Mouse (Mus musculus) T-helper 2 cell (primary cell): ENCODE measurements around the gene Ccdc43.
"Not testable (repeated sequence)": the region's sequence is repeated elsewhere in the genome, so short reads cannot be mapped to it uniquely, and the experiment has no call there.

Source experiments
- in situ Hi-C: fragments of 300-600 bp; cut with MboI, MseI; formaldehyde crosslinking; loops from one replicate; pipeline ENCODE4 v1.15.1; 2025; ENCODE audit warnings: high pct_unique_total_duplicates

Ccdc43 gene

DNA sequence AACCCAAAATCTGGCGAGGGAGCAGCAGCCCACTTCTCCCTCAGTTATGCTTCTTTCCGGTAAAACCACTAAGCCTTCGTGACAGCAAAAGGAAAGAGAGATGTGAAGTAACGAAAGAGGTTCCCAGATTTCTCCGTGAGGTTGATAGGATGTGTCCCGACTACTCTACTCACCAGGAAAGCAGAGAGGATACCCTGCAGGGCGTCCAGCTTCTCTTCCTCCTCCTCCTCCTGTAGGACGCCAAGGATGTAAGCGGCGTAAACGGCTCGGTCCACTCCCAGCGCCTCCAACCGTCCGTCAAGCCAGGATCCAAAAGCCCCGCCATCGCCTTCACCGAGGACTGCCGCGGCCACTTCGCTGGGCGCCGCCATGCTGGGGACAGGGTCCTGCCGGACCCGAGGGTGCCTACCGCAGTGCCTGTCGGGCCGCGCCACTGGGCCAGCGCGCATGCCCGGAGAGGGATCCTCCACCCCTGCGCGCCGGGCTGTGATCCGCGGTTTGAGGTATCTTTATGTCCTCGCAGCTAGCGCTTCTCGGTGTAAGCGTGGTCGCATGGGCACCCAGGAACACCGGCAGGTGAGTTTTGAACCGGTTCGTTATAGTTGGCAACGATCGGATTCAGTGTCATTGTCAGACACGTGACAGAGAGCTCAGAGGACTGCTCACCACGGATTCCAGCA is at the start of gene Ccdc43:
Gene Ccdc43 (minus strand): TSS at position 445 of the 680 bp plus-strand sequence.
- in situ Hi-C loops = no loop called here

DNA sequence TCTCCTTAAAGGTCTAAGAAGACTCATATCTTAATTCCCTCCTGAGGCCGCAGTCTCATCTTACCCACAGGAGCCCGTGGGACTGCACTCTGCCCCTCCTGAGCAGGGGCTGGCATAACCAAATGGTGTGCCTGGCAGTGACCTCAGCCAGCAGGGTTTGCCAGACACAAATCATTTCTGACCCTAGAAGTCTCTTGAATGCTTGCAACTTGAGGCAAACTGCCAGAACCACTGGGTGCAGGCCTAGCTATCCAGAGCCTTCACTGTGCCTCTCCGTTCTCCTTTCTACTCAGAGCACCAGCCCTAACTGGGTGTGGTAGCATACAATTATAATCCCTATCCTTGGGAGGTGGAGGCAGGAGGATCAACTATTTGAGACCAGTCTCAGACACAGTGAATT is 47.2 kb upstream of the Ccdc43 start:
- in situ Hi-C loops = no loop called here

DNA sequence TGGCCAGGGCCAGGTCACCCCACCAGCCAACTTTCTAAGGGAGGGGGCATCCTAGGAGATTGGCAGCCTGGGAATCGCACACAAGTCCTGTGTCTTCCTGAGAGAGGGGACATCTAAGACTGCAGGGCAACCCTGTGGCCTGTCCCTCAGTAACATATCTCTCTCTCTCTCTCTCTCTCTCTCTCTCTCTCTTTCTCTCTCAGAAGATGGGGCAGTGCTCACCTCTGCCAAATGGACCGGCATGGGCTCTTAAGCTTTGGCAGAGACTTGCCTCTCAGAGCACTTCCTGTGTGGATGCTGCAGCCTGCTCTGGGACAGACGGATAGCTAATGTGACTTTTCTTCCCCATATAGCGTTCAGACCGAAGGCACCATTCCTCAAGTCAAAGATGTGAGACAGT is 45.3 kb upstream of the Ccdc43 start:
- in situ Hi-C loops = no loop called here

DNA sequence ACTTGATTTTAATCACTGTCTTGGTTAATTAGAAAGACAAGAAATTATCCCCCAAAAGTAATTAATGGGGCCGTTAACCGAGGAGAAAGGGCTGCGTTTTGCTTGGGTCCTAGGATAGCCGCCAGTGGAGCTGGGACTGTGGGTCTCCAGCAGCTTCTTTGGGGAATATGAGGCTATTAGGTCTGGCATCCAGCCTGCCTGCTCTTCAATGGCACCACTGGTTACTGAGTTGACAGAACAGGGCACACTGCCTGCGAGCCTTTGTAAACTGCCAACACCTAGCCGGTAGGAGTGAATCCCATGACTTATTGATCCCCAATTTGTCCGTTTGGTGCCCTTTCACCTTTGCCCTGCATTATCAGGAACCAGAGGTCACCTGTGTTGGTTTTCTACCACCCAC is 44.5 kb upstream of the Ccdc43 start:
- in situ Hi-C loops = no loop called here

DNA sequence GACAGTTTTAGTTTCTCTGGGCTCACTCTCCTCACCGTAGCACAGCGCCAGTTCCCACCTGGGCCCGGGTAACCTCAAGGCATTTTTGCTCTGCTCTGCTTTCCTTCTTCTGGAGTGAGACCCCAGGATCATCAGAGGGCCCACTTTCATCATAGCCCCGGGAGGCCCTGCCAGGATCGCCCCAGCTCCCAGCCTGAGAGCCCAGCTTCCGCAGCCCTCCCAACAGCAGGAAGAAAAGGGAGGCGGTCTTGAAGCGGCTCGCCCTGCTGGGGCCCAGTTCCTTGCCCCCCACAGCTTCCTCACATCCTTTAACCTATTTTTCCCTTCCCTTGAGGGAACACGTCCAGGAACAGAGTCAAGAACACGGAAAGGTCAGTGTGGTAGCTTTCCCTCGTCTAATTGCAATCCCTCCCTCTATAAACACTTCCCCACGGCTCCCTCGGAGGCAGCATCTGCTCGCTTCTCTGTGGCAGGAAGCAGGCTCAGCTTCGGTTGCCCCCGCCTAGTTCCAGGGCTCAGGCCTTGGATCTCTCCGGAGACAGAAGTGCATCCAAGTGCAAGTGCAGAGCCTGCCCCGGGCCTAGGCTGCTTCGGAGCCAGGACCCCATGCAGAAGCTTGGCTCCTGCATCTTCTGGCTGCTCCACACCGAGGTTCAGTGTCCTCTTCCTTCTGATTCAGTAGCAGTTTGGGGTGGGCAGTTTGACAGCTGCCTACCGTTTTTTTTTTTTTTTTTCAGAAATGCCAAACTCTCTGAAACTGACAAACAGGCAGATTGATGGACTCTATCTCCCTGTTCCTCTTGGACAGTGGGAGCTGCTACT is 43.8 kb upstream of the Ccdc43 start:
- in situ Hi-C loops = no loop called here

DNA sequence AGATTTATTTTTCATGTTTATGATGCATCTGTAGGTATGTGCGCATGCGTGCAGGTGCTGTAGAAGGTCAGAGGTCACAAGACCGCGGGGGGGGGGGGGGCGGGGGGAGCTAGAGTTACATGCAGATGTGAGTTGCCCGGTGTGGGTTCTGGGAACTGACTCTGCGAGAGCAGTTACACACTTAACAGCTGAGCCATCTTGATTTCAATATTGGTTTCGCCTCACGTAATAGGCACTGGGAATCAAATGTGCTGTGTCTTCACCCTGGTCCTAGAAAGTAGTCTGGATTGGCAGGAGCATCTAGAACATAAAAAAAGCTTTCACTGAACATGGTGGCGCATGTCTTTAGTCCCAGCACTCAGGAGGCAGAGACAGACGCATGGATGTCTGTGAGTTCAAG is 43.1 kb upstream of the Ccdc43 start:
- in situ Hi-C loops = no loop called here

DNA sequence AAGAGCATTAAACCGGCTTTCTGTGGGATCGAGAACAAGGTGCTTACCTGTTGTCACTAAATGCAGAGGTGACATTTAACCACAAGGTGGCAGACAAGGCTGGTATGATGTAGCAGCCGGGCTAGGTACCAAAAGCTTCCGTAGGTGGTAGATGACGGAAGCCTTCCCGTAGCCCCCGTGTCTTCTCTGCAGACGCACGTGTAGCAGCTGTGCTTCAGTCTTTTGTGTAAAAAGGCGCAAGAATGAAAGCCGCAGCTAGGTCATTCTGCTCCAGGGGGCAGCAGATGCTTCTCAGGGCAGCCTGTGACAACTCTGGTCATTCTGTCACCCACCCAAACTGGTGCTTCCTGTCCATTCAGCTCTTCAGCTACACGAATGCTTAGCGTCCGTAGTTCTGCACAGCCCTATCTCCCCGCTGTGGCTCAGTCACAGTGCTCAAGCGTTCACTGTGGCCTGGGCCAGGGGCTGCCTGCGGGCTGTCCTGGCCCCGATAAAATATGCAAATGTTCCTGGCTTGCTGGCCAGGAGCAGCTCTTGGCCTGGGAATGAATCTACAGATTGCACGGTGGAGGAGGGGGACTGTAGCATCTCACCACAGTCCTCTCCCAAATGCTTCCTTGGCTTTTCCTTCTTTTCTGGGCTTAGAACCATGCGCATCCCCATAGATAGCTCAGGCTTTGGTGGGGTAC is 41.8 kb upstream of the Ccdc43 start:
- in situ Hi-C loops = no loop called here

DNA sequence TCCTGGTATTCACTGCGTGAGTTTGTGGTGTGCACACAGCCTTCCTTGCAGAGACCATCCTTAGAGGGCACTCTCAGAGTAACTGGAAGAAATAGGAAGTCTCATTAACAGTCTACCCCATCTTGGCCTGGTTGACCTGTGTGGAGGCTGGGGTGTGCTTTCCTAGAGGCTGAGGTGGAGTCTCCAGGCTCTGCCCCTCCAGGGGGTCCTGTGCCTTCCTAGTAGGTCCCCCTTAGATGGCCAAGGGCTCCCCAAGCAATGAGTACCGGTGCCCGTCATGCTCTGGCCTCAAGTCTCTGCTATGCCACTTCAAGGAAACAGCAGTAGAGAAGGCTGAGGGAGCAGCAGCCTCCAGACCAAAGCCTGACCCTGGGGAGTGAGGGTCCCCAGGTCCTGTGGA is 40.5 kb upstream of the Ccdc43 start:
- in situ Hi-C loops = no loop called here

DNA sequence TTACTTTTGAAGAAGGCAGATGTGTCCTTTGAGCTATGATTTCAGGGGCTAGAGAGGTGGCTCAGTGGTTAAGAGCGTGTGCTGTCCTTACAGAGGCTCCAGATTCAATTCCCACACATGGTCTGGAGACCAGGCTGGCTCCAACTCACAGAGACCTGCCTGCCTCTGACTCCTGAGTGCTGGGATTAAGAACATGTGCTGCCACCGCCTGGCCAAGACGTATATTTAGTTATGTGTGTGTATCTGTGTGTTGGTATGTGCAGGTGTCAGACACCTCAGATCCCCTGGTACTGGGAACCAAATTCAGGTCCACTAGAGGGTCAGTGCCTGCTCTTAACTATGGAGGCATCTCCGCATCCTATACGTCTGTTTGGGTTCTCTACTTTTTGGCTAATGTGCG is 37.4 kb upstream of the Ccdc43 start:
- in situ Hi-C loops = no loop called here

DNA sequence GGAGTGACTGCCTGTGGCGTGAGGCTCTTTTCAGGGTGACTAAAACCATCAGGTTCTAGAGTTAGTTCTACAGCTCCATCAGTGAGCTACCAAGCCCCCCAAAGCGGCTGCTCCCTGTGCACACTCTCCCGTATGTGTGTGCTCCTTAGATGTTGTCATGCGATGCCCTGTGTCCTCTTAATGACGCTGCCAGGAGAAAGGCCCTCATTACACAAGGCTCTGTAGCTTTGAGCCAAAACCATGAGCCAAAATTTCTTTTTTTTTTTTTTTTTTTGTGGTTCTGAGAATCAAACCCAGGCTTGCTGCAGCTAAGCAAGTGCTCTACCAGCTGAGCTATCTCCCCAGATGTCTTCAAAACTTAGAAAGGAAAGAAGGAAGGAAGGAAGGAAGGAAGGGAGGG is 35.6 kb upstream of the Ccdc43 start:
- in situ Hi-C loops = no loop called here

DNA sequence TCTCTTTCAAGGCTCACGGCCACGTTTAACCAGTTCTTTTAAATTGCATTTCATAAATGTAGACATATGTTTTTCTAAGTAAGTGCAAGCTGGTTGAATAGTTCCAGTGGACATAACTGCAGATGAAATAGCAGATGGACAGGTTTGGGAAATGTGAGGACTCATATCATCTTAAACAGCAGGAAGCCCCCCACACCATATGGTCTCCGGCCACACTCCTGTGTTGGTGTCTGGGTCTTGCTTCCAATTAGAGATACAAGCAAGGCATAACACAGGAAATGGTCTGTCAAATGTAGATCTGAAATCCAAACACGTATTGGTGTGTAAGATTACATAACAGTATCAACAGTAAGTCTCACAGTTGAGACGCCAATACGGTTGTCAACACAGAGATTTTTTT is 33.8 kb upstream of the Ccdc43 start:
- in situ Hi-C loops = no loop called here

DNA sequence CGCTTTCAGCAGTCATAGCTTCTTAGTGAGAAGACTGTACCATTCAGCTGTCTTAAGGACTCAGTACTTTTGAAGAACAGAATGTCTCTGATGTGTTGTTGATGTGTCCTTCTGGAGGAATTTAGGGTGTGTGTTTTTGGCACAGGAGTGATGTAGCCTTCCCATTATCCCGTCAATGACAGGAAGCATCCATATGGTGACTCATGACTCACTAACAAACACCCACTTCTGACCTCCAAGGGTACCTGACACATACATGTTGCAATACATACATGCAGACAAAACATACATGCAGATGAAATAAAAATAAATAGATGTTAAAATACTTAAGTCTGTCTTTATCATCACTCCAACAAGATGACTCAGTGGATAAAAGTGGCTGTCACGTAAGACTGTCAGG is 32.3 kb upstream of the Ccdc43 start:
- in situ Hi-C loops = no loop called here

DNA sequence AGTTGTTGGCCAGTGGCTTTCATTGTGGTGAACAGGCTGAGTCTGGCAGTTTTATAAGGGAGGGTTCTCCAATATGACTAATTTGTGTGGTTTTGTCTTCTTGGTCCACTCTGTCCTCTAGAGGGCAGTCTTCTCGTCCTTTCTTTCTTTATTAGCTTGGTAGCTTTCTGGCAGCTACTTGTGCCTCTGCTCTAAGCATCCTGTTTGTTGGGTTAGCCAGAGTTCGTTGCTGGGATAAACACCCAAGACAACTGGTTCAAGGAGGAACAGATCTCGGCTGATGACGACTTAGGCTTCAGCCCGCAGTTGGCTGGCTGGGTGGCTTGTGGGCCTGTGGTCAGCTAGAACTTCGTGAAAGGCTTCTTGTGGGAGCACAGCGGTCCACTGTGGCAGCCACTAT is 31.0 kb upstream of the Ccdc43 start:
- in situ Hi-C loops = no loop called here

DNA sequence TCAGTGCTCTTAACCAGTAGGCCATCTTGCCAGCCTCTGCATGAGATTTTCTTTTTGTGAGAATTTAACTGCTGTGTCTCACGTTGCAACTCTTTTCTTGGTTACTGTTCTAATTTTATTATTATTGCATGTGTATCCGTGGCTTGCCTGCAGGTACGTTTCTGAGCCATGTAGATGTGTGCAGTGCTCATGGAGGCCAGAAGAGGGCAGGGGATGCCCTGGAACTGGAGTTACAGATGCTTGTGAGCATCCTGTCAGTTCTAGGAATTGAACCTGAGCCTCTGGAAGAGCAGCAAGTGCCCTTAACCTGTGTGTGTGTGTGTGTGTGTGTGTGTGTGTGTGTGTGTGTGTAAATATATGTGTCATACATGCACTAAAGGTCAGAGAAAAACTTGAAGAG is 28.0 kb upstream of the Ccdc43 start:
- in situ Hi-C loops = no loop called here

DNA sequence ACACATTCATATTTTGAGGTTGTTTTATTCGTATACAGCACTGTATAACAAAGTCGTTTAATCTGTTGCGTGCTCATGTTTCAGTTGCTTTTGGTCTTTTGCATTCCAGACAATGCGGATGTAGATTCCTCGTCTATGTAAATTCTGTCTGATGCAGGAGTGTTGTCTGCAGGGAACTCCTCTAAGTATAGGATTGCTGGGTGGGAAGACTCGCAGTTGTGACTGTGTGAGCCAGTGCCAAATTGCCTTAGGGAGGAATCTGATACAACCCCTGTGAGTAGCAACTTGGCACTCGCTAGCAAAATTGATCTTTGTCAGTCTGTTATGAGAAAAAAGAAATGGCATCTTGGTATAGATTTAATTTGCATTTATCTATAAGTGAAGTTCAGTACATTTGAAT is 18.6 kb upstream of the Ccdc43 start:
- in situ Hi-C loops = no loop called here

DNA sequence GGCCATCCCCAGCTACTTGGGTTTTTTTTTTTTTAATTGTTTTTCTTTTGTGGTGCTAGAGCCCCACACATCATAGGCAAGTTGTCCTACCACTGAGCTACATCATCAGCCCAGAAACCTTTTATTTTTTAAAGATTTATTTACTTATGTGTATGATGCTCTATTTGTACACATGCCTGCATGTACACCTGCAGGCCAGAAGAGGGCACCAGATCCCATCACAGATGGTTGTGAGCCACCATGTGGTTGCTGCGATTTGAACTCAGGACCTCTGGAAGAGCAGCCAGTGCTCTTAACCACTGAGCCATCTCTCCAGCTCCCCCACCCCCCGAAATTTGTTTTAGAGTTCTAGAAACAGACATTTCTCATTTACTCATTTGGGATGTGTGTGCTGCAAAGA is 17.0 kb upstream of the Ccdc43 start:
- in situ Hi-C loops = not testable (repeated sequence)

DNA sequence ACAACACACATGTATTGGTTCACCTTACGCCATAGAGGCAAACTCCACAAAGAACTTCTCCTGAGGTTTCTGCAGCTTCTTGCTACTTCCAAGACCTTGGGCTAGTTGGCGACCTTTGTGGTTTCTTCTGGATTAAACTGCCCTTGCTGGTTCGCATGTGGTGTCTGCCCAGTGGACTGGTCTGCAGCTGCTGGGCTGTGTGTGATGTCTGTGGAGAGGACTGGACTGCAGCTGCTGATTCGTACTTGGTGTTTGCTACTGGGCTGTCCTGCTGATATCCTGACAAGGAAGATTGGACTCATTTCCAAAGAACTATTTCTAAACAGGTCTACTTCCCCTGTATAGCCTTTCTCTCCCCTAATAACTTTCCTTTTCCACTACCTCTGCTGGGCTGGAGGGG is 14.8 kb upstream of the Ccdc43 start:
- in situ Hi-C loops = no loop called here

DNA sequence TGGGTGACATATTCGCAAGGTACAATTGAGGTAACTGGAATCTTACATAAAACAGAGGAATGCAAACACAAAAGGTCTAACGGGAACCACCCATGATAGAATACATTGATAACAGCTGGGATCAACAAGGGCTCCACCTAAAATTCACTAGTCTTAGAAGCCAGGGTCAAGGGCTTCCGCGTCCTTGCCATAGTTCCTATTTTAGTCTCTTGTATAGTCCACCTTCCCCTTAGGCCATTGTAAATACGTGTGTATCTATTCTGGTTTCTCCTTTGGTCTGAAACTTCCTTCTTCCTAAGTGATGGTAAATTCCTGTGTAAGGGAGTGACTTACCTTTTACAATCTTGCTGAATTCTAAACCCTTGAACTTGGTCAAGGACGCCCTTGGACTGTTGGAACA is 4.6 kb upstream of the Ccdc43 start:
- in situ Hi-C loops = not testable (repeated sequence)

DNA sequence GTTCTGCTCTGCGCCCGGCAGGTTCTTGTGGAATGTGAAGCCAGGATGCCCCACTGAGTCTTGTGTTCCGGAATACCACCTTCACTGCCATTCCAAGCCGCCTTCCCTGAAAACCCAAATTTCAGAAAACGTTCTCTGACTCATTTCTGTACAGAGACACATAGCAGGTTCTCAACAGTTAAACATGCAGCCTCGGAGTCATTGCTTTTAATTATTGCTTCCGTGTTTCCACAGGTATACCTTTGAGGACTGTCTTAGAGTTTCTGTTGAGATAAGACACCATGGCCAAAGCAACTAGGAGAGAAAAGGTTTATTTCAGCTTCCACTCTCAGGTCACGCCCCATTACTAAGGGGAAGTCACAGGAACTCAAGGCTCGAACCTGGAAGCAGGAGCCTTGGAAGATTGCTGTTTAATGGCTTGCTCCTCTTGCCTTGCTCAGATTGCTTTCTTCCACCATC is 465 bp upstream of the Ccdc43 start:
- in situ Hi-C loops = no loop called here

DNA sequence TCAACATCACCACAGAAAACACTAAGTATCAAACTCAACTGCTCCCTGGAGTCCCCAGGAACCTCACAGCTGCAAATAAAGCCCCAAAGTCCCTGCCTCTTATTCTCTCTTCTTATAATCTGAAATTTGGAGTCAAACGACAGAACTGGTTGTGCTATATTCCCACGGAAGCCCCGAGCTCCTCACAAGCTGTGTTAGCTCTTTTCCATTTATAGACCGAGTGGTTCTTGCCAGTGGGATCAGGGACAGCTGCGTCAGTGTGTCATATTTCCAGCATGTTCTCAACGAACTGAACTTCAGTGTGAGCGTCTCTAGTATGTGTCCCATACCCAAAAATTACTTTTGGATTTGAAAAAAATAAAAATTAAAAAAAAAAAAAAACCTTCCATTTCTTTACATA is 2.3 kb downstream of the Ccdc43 start:
- in situ Hi-C loops = no loop called here

DNA sequence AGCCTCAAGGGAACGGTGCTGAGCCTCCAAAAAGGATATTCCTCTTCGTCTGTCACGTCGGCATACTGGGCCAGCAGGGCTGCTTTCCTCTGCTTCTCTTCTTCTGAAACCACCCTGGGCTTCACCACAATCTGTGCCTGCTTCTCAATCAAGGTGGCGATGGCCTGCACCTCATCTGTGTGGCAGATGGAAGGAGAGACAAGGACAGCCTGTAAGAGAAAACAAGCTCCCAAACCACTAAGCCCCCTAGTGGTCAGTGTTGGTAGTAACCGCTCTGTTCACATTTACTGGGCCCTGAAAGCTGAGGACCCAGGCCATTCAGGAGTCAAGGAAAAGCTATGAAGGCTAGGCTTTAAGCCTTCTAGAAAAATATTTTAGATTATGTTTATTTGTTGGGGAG is 7.4 kb downstream of the Ccdc43 start:
- in situ Hi-C loops = no loop called here

DNA sequence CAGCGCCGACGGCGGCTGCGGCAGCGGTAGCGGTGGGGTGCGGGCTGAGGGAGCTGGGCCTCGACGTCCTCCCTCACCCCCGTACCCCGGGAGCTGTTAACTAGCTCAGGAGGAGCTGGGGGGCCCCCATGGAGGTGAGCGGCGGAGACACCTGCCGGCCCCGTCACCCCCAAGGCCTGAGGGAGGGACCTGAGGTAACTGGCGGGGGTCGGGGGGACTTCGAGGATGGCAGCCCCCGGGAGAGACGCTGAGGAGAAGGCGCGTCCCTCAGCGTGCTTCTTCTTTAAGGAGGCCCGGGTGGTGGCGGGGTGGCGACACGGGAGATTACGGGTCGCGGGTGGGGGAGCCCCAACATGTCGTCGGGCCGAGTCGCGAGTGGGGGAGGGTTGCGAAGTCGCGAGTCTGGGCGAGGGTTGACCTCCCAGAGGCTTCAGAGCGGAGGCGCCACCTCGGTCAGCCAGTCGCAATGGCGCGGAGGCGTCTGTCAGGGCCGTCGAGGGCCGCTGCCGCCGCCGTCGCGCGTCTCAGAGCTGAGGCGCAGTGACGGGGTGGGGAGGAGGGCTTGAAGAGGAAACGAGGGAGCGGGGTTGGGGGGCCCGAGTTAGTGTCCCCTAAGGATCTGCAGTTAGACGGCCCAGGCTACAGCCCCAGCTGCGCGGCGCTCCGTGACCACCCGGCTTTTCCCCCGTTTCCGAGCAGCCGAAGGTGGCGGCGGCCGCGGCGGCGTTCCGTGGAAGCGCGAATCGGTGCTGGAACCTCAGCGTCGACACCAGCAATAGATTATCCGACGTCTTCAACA is 31.7 kb downstream of the Ccdc43 start:
- in situ Hi-C loops = no loop called here
